Mouse (Mus musculus): Measurements from ENCODE around the gene Nudt1. TPM values are rescaled to one million over a fixed set of nuclear protein-coding genes. Genes with fewer than 3 reads are reported as not detected.

Nudt1 gene
- 11.3 and 14.8 TPM in 2 replicates for polyA plus RNA-seq (2012; rRNA removed)

DNA sequence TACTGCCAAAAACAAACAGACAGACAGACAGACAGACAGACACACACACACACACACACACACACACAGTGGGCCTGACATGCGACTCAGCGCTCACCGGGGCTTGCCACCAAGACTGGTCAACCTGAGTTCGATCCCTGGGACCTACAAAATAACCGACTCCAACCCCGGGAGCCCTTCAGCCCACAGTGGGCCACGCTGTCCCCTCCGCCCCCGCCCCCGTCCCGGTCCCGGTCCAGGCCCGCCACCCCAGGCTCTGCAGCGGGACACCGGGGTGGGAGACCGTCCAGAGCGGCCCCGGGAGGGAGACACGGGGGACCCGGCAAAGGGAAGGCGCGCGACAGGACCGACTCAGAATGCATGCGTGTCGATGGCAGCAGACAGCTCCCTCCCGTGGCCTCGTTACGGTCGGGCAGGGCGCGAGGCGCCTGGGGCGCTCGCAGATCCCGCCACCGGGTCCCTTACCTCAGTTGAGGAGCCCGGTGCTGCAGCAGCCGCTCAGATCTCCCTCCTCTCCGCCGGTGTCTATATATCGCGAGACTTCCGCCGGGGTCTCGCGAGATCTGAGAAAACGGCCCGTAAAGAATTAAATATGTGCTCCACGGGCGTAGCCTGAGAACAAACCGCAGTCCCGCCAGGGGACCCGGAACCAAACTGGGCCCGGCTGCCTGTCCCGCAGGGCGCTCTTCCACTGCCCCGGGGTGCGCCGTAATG is at the start of gene Nudt1, which contains the start of gene Mad1l1:
Gene Nudt1 (plus strand): TSS at position 615 of the 714 bp plus-strand sequence.
Gene Mad1l1 (minus strand): TSS at position 511 of the 714 bp plus-strand sequence.
- DNase-seq (ENCODE audit: low read depth), result peak; percentile 59

DNA sequence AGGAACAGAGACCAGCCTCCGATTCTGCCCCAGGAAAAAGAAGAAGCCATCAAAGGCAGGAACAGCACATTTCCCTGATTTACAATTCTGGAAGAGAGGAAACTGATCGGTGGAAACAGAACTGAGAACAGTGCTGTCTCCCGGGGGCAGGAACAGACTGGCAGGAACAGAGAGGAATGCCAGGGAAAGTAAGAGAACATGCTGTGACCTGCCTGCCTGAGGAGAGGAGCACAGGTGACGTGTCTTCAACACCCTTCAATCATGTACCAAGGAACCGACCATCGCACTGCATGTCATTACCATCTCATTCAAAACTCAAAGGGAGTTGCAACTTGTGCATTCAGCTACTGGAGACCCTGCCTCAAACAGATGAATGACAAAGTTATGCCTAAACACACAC is 44.7 kb upstream of the Nudt1 start:
- DNase-seq (ENCODE audit: low read depth), result no peak

DNA sequence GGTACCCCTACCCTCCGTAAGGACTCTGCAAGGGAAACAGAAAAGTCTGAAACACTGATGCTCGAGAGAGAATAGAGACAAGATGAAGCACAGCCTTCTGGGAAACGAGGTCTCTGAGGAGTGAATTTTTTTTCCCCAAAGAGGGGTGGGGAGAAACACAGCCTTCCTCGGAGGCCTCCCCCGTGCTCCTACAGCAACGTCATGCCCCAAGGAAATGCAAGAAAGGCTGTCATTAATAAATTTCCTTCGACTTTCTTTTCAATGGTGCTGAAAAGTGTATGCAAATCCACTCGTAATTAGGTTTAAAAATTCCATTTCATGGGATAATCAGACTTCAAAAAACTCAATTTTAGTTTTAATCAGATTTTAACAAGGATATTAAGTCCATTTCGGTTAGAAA is 41.3 kb upstream of the Nudt1 start:
- no peak for DNase-seq (ENCODE audit: low read depth)

DNA sequence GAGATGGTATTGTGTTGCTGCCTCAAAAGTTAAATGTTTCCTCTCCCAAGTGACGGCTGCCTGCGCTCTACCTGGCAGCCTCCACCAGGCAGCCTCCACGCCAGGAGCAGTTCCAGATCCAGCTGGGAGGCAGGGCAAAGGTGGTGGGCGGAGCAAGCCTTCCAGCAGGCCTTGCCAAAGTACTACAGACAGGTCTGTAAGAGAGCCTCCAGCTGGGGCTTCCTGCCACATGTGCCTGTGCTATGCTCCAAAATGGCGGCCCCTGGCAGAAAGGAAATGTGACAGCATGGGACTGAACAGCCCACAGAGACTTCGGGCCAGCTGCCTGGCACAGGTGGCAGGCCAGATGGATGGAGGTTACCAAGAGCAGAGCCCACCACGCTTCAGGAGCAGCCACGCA is 39.1 kb upstream of the Nudt1 start:
- DNase-seq (ENCODE audit: low read depth), result peak; percentile 65

DNA sequence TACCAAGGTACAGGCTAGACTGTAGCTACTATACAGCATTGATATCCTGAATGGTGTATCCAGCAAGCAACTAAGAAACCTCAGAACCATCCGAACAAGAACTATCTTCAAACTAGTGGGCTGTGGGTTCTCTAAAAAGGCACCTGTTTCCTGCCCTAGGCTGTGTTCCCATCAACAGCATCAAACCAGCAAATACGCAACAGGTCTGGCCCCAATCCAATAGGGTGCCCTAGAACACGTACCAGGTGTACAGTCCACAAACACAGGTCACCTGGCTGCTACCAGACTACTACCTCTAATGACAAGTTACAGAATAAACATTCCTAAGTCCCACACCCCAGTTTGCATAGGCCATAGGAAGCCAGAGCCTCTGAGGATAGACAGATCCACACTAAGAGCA is 38.6 kb upstream of the Nudt1 start:
- DNase-seq (ENCODE audit: low read depth), result no peak

DNA sequence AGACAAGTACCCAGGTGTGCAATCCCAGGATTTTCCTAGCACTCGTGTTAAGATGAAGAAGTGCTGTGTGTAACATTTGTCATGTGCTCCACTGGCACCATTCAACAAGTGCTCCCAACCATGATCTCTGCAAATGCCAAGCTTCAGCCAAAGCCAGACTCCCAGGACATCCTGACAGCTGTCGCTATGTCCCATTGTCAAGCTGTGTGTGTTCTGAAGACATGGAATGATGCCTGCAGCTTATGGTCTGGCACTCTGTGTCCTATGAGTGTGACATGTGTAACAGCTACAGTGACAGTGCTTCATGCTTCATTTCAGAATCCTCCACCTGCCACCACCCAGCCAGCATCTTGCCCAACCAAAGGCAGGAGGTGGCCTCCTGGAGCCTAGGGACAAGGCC is 37.4 kb upstream of the Nudt1 start:
- no peak for DNase-seq (ENCODE audit: low read depth)

DNA sequence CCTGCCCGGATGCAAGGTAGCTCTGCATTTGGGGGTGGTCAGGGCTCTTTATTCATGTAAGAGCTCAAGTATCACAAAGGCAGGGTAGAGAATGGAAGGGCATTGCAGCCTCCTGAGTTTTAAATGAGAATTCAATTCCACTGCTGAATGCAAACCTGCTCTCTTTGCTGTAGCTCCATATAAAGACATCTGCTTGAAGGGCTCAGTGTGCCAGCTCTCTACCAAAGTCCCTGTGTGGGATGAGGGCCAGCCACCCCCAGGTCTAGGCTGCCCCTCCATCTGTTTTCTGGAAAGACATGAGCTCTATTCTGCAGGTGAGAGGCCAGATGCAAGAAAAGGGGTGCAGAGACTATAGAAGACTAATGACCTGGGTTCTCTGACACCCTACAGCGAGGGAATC is 36.7 kb upstream of the Nudt1 start:
- DNase-seq (ENCODE audit: low read depth), result no peak

DNA sequence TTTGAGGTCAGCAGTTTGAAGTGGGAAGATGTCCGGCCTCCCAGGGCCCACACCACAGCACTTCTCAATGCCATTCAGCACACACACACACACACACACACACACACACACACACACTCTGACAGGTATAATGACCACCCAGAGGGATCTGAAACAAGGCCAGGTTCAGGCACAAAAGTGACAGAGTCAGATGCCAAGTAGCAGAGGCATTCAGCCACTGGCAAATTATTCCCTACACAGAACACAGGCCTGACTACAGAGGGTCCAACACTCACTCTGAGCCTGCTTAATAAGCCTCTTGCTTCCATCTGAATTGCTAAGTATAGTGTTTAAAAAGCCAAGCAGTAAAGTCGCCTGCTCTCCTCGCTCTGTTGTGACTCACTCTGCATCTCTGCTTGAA is 33.2 kb upstream of the Nudt1 start:
- no peak for DNase-seq (ENCODE audit: low read depth)

DNA sequence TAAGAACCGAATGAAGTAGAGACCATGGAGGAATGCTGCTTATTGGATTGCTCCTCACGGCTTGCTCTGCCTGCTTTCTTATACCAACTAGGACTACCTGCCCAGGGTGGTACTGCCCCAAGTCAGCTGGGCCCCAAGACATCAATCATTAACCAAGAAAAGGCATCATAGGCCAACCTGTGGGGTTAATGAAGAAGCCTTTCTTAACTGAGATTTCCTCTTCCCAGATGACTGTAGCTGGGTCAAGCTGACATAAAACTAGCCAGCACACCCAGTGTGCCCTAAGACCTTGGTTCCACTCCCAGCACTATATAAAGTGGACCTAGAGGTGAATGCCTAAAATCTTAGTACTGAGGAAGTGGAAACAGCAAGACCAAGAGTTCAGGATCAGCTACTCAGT is 32.3 kb upstream of the Nudt1 start:
- DNase-seq (ENCODE audit: low read depth), result no peak

DNA sequence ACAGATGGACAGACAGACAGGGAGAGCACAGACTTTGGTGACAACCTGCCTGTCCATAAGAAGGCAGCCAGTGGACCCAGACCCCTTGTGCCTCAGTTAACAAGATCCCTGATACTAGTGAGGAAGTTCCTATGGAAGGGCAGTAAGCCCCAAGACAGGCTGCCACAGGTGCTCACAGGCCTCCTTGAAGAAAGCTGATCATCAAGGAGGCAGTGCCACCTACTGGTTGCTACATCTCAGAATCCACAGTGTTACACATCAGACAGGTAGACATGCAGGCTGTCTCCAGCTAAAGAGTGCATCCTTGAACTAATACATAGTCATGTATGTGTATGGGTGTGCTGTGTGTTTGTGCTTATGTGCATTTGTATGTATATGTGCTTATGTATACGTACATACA is 29.3 kb upstream of the Nudt1 start:
- no peak for DNase-seq (ENCODE audit: low read depth)

DNA sequence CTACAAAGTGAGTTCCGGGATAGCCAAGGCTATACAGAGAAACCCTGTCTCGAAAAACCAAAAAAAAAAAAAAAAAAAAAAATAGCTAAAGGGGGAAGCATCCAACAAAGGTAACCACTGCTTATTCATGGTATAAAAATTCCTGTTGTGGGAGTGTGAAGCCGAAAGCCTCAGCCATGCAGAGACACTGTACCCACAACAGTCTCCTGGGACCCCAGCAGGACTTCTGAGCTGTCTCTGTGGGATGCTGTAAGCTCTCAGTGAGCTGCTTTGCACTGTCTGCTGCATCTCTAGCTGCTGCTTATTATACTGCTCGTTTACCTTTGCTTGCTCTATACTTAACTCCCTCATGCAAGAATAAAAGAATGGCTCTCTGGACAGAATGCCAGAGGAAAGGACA is 23.2 kb upstream of the Nudt1 start:
- DNase-seq (ENCODE audit: low read depth), result no peak

DNA sequence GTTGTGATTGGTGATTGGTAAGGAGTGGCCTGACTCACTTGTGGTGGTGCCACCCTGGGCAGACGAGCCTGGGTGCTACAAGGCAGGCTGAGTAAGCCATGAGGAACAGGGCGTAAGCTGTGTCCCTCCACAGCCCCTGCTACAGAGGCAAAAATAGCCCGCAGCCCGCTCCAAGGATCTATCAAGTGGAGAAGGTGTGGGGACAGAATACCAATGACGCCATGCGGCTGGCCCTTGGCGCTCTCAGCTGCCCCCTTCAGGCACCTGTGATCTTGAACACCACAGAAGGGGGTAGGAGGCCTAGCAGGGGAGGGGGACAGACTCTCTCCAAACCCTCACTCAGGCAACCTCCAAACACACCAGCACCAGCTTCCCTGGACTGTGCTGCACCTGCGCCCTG is 15.4 kb upstream of the Nudt1 start:
- DNase-seq (ENCODE audit: low read depth), result no peak

DNA sequence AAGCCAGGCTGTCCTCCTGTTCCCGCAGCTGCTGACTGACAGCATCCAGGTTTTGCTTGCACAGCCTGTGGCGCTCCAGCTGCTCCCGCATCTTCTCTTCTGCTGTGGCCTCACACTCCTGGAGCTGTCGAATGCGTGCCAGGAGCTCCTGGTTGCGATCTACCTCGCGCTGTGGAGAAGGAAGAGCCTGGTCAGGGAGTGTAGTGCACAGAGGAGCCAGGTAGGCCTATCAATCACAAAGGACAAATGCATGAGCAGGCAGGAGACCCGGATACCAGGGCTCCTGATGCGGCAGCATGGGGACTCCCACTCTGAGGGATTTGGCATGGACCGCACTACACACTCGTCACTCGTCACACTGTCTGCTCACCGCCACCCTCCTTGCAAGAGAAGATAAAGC is 13.9 kb upstream of the Nudt1 start:
- no peak for DNase-seq (ENCODE audit: low read depth)

DNA sequence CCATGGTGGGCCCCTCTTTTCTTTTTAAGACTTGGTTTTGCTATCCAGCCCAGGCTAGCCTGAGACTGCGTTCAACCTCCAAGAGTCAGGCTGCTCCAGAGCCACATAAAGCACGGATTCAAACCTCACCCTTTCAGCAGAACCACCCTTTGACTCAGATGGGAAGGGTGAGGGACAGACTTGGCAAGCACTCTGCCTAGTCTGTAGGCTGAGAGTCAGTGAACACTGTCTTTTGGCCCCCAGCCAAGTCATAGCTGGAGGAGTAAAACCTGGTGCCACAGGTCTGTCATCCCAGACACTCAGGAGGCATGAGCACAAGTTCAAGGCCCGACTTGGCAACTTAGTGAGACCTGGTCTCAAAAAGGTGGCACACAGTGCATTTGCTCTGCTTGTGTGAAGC is 4.7 kb upstream of the Nudt1 start:
- DNase-seq (ENCODE audit: low read depth), result no peak

DNA sequence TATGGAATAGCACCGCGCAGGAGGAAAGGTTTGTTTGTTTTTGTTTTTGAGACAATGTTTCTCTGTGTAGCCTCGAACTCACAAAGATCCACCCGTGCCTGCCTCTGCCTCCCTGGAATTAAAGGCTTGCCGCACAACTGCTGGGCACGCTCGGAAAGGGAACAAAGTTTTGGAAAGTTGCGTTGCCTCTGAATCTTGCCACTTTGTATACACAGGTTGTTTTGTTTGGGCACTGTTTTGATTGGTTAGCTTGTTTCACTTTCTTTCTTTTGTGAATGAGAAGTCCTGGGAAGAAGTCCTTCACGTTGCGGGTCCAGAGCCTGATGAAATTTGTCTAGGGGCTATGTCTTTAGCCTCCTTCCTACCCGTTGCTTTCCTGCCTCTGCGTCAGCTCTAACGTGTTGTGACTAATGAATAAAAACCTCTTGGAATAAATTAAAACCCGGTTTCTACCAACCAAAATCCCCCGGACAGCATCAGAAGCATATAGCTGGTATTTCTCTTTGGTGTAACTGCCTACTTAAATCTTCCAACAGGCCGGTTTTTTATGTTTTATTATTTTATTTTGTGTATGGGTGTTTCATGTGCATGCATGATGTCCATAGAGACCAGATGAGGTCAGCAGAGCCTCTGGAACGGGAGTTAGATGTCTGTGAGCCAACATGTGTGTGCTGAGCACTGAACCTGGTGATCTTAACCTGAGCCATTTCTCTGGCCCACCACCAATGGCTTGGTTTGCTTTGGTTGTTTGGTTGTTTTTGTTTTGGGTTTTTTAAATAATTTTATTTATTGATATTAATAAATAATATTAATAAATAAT is 510 bp downstream of the Nudt1 start:
- DNase-seq (ENCODE audit: low read depth), result no peak

DNA sequence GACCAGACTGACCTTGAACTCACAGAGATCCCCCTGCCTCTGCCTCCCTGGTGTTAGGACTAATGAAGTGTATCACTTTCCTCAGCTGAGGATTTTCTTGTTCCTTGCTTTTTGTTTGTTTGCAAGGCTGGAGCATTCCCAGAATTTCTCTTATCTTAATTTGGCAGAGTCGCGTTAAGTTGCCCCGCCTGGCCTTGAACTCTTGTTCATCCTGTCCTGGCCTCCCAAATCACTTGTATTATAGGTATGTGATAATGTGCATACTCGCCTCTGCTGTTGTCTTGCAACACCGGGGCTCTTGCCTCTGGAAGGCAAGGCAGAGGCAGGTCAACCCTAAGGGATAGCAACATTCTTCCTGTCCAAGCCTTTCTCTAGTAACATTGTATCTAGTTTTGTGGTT is 2.6 kb downstream of the Nudt1 start:
- DNase-seq (ENCODE audit: low read depth), result no peak

DNA sequence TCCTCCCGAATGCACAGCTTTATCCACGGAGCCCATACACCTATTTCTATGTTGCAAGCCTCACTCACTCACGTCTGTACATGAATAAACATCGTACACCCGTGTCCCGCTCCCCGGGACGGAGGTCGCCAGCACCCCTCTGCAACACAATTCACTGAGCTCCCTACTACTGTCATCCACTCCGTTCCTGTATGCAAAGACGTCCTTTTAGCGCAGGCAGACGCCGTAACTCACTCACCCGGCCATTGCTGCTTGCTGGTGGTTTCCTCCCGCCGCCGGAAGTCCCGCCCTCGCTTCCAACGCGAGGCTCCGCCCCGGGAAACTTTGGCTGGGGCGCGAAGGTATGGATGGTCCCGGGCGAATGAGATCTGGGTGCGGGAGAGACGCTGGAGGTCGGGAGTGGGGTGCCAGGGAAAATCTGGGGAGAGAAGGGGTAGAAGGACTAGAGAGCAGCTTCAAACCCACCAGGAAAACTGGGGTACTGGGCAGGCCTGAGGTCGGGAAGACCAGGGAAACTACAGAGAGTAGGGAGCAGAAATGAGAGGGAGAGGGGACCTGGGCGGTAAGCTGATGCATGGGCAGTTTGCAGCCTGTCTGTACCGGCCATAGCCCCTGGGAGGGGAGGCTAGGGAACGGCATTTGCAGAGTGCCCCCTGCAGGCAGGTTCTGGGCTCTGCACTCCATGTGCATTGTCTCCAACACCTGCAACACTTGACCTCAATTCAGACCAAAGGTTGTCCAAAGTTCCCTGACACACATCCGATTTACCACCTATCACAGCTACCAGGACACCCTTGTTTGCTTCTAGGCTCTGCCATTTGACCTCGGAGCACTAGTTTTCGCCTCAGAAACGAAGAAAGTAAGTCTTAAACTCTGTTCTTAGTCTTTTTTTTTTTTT is 10.4 kb downstream of the Nudt1 start, which contains the start of gene Mrm2:
Gene Mrm2 (minus strand): TSS at position 284 of the 898 bp plus-strand sequence.
- no peak for DNase-seq (ENCODE audit: low read depth)

DNA sequence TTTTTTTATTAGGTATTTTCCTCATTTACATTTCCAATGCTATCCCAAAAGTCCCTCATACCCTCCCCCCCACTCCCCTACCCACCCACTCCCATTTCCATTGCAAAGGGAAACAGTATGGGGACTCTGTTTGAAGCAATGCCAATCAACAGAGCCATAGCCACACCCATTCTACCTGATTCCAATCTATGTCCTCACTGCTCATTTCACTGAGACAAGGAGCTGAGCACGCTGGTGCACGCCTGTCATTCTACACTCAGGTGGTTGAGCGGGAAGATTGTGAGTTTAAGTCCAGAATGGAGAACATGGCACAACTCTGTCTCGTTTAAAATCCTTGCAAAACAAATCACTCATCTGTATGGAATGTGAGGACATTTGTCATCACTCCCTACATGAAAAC is 11.1 kb downstream of the Nudt1 start:
- DNase-seq (ENCODE audit: low read depth), result peak; percentile 47

DNA sequence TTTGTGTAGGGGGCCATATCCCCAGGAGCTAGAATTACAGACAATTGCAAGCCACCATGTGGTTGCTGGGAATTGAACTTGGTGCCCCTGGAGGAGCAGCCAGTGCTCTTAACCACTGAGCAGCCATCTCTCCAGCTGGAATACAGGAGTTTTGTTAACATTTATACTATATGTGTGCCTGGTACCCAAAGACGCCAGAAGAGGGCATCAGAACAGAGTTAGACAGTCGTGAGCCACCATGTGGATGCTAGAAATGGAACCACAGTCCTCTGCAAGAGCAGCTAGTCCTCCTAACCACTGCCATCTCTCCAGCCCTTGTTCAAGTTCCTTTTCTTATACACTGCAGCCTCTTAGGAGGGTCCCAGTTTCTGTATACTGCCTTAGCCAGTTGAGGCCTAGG is 12.2 kb downstream of the Nudt1 start:
- DNase-seq (ENCODE audit: low read depth), result no peak

DNA sequence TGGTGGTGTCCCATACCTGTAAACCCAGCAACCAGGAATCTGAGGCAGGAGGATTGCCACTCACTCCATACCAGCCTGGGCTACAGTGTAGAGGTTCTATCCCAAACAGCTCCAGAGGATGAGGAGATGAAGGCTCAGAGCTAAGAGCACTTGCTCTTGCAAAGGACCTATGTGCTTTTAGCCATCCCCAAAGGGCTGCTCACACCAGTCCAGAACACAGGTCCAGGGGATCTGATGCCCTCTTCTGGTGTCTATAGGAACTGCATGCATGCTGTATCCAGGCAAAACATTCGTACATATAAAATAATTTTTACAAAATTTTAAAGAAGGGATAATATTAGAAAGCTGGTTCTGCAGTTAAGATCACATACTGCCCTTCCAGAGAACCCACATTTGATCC is 15.2 kb downstream of the Nudt1 start:
- DNase-seq (ENCODE audit: low read depth), result no peak

DNA sequence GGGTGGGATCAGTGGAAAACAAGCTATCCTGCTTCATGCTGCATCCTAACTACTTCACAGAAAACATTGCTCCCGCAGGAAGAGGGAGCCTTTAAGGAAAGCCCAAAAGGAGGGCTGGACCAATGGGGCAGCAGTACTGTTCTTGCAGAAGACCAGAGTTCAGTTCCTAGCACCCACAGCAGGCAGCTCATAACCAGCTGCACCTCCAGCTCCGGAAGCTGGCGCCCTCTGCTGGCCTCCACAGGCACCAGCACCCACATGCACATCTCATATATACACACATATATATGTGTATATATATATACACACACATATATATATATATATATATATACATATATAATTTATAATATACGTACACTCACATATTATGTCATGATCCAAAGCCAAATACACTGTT is 17.3 kb downstream of the Nudt1 start:
- no peak for DNase-seq (ENCODE audit: low read depth)

DNA sequence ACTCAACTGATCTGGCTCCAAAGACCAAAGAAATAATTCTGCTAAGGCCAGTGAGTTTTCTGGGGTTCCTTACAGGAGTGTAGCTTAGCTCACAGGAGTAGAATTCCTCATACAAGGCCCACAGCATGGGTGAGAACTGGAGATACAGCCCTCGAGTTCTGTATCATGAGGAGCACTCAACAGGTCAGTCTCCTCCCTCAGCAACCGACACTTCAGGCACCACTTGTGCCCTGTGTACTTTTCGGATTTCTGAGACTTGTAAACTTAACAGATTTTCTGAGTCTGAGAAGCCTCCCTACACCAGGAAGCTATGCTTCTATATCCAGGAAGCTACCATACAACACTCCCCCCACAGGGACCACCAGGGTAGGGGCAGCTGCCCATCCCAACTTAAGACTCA is 18.4 kb downstream of the Nudt1 start:
- DNase-seq (ENCODE audit: low read depth), result no peak
